In genomic region chr14:80016112-80016511, GRCm38 (mm10) we compare ENCODE assay signal across 11 mouse cellular contexts. TPM values are rescaled to one million over a fixed set of nuclear protein-coding genes. Genes with fewer than 3 reads are reported as not detected.
A peak's percentile ranks its signal among the peaks of the same experiment; 100 is the strongest.
DNase-seq lines count a peak whose midpoint lies in the region; ATAC-seq and TF ChIP-seq lines count a peak whose summit lies in the region.
"Had no signal": no experiment of that assay in that cellular context is flagged by ENCODE, and none has a peak within 500 bp of the region (broad histone marks: within the 10 kb centered on the region; RNA-seq: fewer than 3 reads in every experiment).

No protein-coding gene starts in this region.

- no peak for TF ChIP-seq CTCF in lung, postnatal 0 days (IDR thresholded peaks at IDR 0.05)

- no peak overlapping the region for H3K4me3 ChIP-seq in lung, postnatal 0 days (ENCODE audit: low read depth, low read length)
- no peak overlapping the region for H3K4me3 ChIP-seq in embryonic facial prominence, embryonic 13.5 days
- no peak overlapping the region for H3K4me3 ChIP-seq in stomach, embryonic 14.5 days (ENCODE audit: low read depth, low read length)
- H3K4me3 ChIP-seq in hindbrain, embryonic 10.5 days, result no peak overlapping the region

- no peaks in the 10 kb centered on the region for H3K27me3 ChIP-seq in lung, postnatal 0 days (replicated peaks; ENCODE audit: insufficient read depth, low read length)
- no peaks in the 10 kb centered on the region for H3K27me3 ChIP-seq in embryonic facial prominence, embryonic 13.5 days
- H3K27me3 ChIP-seq in stomach, embryonic 14.5 days (ENCODE audit: control insufficient read depth, insufficient read depth, low read length), result no peaks in the 10 kb centered on the region
- no peaks in the 10 kb centered on the region for H3K27me3 ChIP-seq in hindbrain, embryonic 10.5 days (ENCODE audit: insufficient read depth, poor library complexity, severe bottlenecking)

- no peaks in the 10 kb centered on the region for H3K4me1 ChIP-seq in lung, postnatal 0 days (ENCODE audit: insufficient read depth, low read depth, low read length)
- peaks cover 26% of the 10 kb centered on the region for H3K4me1 ChIP-seq in embryonic facial prominence, embryonic 13.5 days
- H3K4me1 ChIP-seq in stomach, embryonic 14.5 days (ENCODE audit: control insufficient read depth, insufficient read depth, low read length), result peaks cover 18% of the 10 kb centered on the region
- H3K4me1 ChIP-seq in hindbrain, embryonic 10.5 days (replicated peaks), result peaks cover 21% of the 10 kb centered on the region

- peak; percentile 5 for DNase-seq in heart, postnatal 4 days
- DNase-seq in heart, adult 8-10 months (ENCODE audit: low spot score), result no peak
- peak; percentile 14 for DNase-seq in lung, postnatal 0 days (ENCODE audit: low spot score)
- no peak for DNase-seq in lung, postnatal 25 days (ENCODE audit: low spot score)
- DNase-seq in hindbrain, embryonic 10.5 days (ENCODE audit: low spot score), result no peak
- no peak for DNase-seq in embryo, embryonic 11 days
- DNase-seq: cerebellum, adult 11 months had no signal

- H3K36me3 ChIP-seq in lung, postnatal 0 days (ENCODE audit: insufficient read depth, low read length), result no peaks in the 10 kb centered on the region
- H3K36me3 ChIP-seq in embryonic facial prominence, embryonic 13.5 days, result no peaks in the 10 kb centered on the region
- H3K36me3 ChIP-seq in stomach, embryonic 14.5 days (ENCODE audit: control insufficient read depth, insufficient read depth, low read length), result no peaks in the 10 kb centered on the region
- H3K36me3 ChIP-seq in hindbrain, embryonic 10.5 days, result no peaks in the 10 kb centered on the region

- no peaks in the 10 kb centered on the region for H3K9me3 ChIP-seq in lung, postnatal 0 days (ENCODE audit: low read length)
- H3K9me3 ChIP-seq in embryonic facial prominence, embryonic 13.5 days, result no peaks in the 10 kb centered on the region
- no peaks in the 10 kb centered on the region for H3K9me3 ChIP-seq in stomach, embryonic 14.5 days (ENCODE audit: control insufficient read depth, low read depth, low read length)
- no peaks in the 10 kb centered on the region for H3K9me3 ChIP-seq in hindbrain, embryonic 10.5 days

- no peak for TF ChIP-seq EP300 in lung, postnatal 0 days (IDR thresholded peaks at IDR 0.05)

- no peak overlapping the region for H3K27ac ChIP-seq in lung, postnatal 0 days (ENCODE audit: low read length)
- peak overlapping the region; percentile 73; the same call in 1 of the 2 replicates for H3K27ac ChIP-seq in embryonic facial prominence, embryonic 13.5 days
- H3K27ac ChIP-seq in stomach, embryonic 14.5 days (ENCODE audit: low read length), result peak overlapping the region; percentile 77; the same call in 1 of the 2 replicates
- H3K27ac ChIP-seq in hindbrain, embryonic 10.5 days, result no peak overlapping the region

- ATAC-seq in lung, postnatal 0 days, result no peak
- ATAC-seq in embryonic facial prominence, embryonic 13.5 days (ENCODE audit: insufficient number of reproducible peaks, insufficient read depth, low FRiP score, low TSS enrichment, low read depth), result no peak
- ATAC-seq in stomach, embryonic 14.5 days (ENCODE audit: insufficient number of reproducible peaks, insufficient read depth, low FRiP score, low read depth), result peak; percentile 79
- ATAC-seq: forebrain, embryonic 16.5 days had no signal

- no peak overlapping the region for H3K4me2 ChIP-seq in lung, postnatal 0 days (replicated peaks; ENCODE audit: low read depth, low read length)
- H3K4me2 ChIP-seq in embryonic facial prominence, embryonic 13.5 days, result no peak overlapping the region
- no peak overlapping the region for H3K4me2 ChIP-seq in stomach, embryonic 14.5 days (replicated peaks; ENCODE audit: low read depth, low read length)
- H3K4me2 ChIP-seq: liver, embryonic 11.5 days had no signal

- no peak overlapping the region for H3K9ac ChIP-seq in lung, postnatal 0 days (replicated peaks; ENCODE audit: low read depth)
- H3K9ac ChIP-seq in embryonic facial prominence, embryonic 13.5 days, result no peak overlapping the region
- no peak overlapping the region for H3K9ac ChIP-seq in stomach, embryonic 14.5 days (replicated peaks; ENCODE audit: low read depth, low read length)

RNA-seq across cellular contexts. Expression of gene Olfm4, which starts 32.2 kb away (rescaled TPM):
- total RNA-seq in heart, postnatal 4 days (2021), result under 1 TPM; 0.41 to 0.77 TPM
- total RNA-seq in heart, adult 8-10 months (2022), result not detected
- 3.1 and 4.0 TPM in 2 replicates for polyA plus RNA-seq in lung, postnatal 0 days (2015; fragmentation: Nextera tagmentation; extraction: Ambion mirVana)
- polyA plus RNA-seq in embryonic facial prominence, embryonic 13.5 days (2015; fragmentation: Nextera tagmentation; extraction: Ambion mirVana), result 0.24 and 1.0 TPM in 2 replicates
- 5.4 and 6.0 TPM in 2 replicates for polyA plus RNA-seq in stomach, embryonic 14.5 days (2014; fragmentation: Nextera tagmentation; extraction: Ambion mirVana)
- 0.38 and 0.39 TPM in 2 replicates for polyA plus RNA-seq in hindbrain, embryonic 10.5 days (2016; fragmentation: Nextera tagmentation; extraction: Ambion mirVana)

Comparison
In these comparisons a context has a peak if more than half of its experiments do, and no peak if none do; other contexts are left out.
1. DNase-seq: peak in heart, postnatal 4 days (single experiment) and lung, postnatal 0 days (single experiment); none in heart, adult 8-10 months (single experiment), lung, postnatal 25 days (single experiment), hindbrain, embryonic 10.5 days (single experiment) and embryo, embryonic 11 days (single experiment).
2. H3K27ac ChIP-seq: peak in embryonic facial prominence, embryonic 13.5 days (single experiment) and stomach, embryonic 14.5 days (single experiment); none in lung, postnatal 0 days (single experiment) and hindbrain, embryonic 10.5 days (single experiment).